Mouse (Mus musculus): ENCODE results near the gene Lgsn. TPM values are rescaled to one million over a fixed set of nuclear protein-coding genes. Genes with fewer than 3 reads are reported as not detected.

Lgsn gene
- not detected for total RNA-seq (2023)

GRCm38 (mm10) chr1:31176101-31176500 lies at the start of gene Lgsn:
Gene Lgsn (plus strand): TSS chr1:31176401.

GRCm38 (mm10) chr1:31222564-31222963 lies 46.4 kb downstream of the Lgsn start, which contains the start of the genes 4931428L18Rik and Pih1d3:
Gene 4931428L18Rik (minus strand): TSS chr1:31222684.
Gene Pih1d3 (plus strand): TSS chr1:31222838.

Other genes with a start within 250 kb of the Lgsn start
- not detected for gene AC153137.1, start 198.4 kb upstream of the Lgsn start, total RNA-seq (2023)
- gene 4931428L18Rik, start 46.3 kb downstream of the Lgsn start, total RNA-seq (2023), result not detected
- gene Pih1d3, start 46.4 kb downstream of the Lgsn start, total RNA-seq (2023), result not detected